Mouse (Mus musculus): ENCODE data around the gene Trpc6. TPM values are rescaled to one million over a fixed set of nuclear protein-coding genes. Genes with fewer than 3 reads are reported as not detected.

The Trpc6 gene
- polyA plus RNA-seq, 1 experiment from 2014 or later = 1.7 TPM

DNA sequence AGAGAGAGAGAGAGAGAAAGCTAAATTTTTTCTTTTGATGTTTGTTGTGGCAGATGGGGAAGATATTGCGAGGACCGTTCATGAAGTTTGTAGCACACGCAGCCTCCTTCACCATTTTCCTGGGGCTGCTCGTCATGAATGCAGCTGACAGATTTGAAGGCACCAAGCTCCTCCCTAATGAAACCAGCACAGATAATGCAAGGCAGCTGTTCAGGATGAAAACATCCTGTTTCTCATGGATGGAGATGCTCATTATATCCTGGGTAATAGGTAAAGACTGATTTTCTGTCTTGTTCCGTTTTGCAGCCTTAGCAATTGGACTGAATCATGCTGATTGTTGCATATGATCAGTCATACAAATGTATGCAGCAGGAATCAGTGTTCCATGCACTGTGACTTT is 99.5 kb downstream of the Trpc6 start:
- H3K4me2 ChIP-seq (replicated peaks; ENCODE audit: low read depth, low read length) = no peak overlapping the region
- H3K36me3 ChIP-seq (ENCODE audit: control insufficient read depth, insufficient read depth, low read length) = no peaks in the 10 kb centered on the region
- H3K27ac ChIP-seq (ENCODE audit: low read depth, low read length) = no peak overlapping the region
- no peaks in the 10 kb centered on the region for H3K9me3 ChIP-seq (ENCODE audit: control insufficient read depth, low read length)
- H3K4me3 ChIP-seq (ENCODE audit: low read depth, low read length) = no peak overlapping the region
- H3K4me1 ChIP-seq (replicated peaks; ENCODE audit: control insufficient read depth, insufficient read depth, low read length) = no peaks in the 10 kb centered on the region
- H3K27me3 ChIP-seq (ENCODE audit: control insufficient read depth, insufficient read depth, low read length) = no peaks in the 10 kb centered on the region
- no peak overlapping the region for H3K9ac ChIP-seq (ENCODE audit: low read depth, low read length)
- 80% methylated on average over 5 of the region's 5 CpGs for WGBS
- ATAC-seq (ENCODE audit: low FRiP score) (no peak), DNase-seq (ENCODE audit: low spot score) (no peak)

- Histone ChIP-seq H3K4me1 (replicated peaks; ENCODE audit: control insufficient read depth, insufficient read depth, low read length) (no peaks in the 10 kb centered on the region), H3K27me3 (ENCODE audit: control insufficient read depth, insufficient read depth, low read length) (no peaks in the 10 kb centered on the region), H3K4me2 (replicated peaks; ENCODE audit: low read depth, low read length) (no peak overlapping the region), H3K27ac (ENCODE audit: low read depth, low read length) (no peak overlapping the region), H3K9me3 (ENCODE audit: control insufficient read depth, low read length) (no peaks in the 10 kb centered on the region), H3K9ac (ENCODE audit: low read depth, low read length) (no peak overlapping the region), H3K4me3 (ENCODE audit: low read depth, low read length) (no peak overlapping the region), H3K36me3 (ENCODE audit: control insufficient read depth, insufficient read depth, low read length) (no peaks in the 10 kb centered on the region)
- DNase-seq (ENCODE audit: low spot score) (no peak), ATAC-seq (ENCODE audit: low FRiP score) (no peak)
These were observed 111.4 kb downstream of the Trpc6 start for GRCm38 (mm10) chr9:8655347-8655746.

GRCm38 (mm10) chr9:8672944-8673343 is 129.0 kb downstream of the Trpc6 start:
- Histone ChIP-seq H3K4me2 (replicated peaks; ENCODE audit: low read depth, low read length) (no peak overlapping the region), H3K27me3 (ENCODE audit: control insufficient read depth, insufficient read depth, low read length) (no peaks in the 10 kb centered on the region), H3K9ac (ENCODE audit: low read depth, low read length) (no peak overlapping the region), H3K9me3 (ENCODE audit: control insufficient read depth, low read length) (no peaks in the 10 kb centered on the region), H3K36me3 (ENCODE audit: control insufficient read depth, insufficient read depth, low read length) (no peaks in the 10 kb centered on the region), H3K27ac (ENCODE audit: low read depth, low read length) (no peak overlapping the region), H3K4me3 (ENCODE audit: low read depth, low read length) (no peak overlapping the region), H3K4me1 (replicated peaks; ENCODE audit: control insufficient read depth, insufficient read depth, low read length) (no peaks in the 10 kb centered on the region)
- ATAC-seq (ENCODE audit: low FRiP score) (no peak), DNase-seq (ENCODE audit: low spot score) (no peak)
- 96% methylated on average over 1 of the region's 1 CpGs for WGBS

DNA sequence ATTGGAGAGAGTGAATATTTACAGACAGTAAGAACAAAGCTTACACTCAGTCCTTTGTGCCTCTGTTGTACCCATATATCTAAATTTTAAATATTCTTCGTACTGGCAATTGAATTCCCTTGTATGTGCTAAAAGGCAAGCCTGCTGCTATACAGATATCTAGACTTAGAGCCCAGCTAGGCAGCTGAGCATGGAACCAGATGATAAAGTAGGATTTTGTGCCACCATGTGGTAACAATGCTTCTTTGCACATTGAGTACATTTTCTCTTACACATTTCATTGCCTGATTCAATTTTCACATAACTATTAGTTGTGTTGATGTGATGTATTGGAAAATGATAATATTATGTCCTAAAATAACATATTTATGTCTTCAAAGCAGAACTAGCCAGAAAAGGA is 132.7 kb downstream of the Trpc6 start:
- ATAC-seq (ENCODE audit: low FRiP score) (no peak), DNase-seq (ENCODE audit: low spot score) (no peak)
- Histone ChIP-seq H3K9me3 (ENCODE audit: control insufficient read depth, low read length) (no peaks in the 10 kb centered on the region), H3K4me1 (replicated peaks; ENCODE audit: control insufficient read depth, insufficient read depth, low read length) (no peaks in the 10 kb centered on the region), H3K4me2 (replicated peaks; ENCODE audit: low read depth, low read length) (no peak overlapping the region), H3K9ac (ENCODE audit: low read depth, low read length) (no peak overlapping the region), H3K36me3 (ENCODE audit: control insufficient read depth, insufficient read depth, low read length) (no peaks in the 10 kb centered on the region), H3K27me3 (ENCODE audit: control insufficient read depth, insufficient read depth, low read length) (no peaks in the 10 kb centered on the region), H3K27ac (ENCODE audit: low read depth, low read length) (no peak overlapping the region), H3K4me3 (ENCODE audit: low read depth, low read length) (no peak overlapping the region)
- 74% methylated on average over 1 of the region's 1 CpGs for WGBS

GRCm38 (mm10) chr9:8693177-8693576 is 149.2 kb downstream of the Trpc6 start:
- 84% methylated on average over 2 of the region's 2 CpGs for WGBS
- Histone ChIP-seq H3K4me3 (ENCODE audit: low read depth, low read length) (no peak overlapping the region), H3K9me3 (ENCODE audit: control insufficient read depth, low read length) (no peaks in the 10 kb centered on the region), H3K4me1 (replicated peaks; ENCODE audit: control insufficient read depth, insufficient read depth, low read length) (no peaks in the 10 kb centered on the region), H3K9ac (ENCODE audit: low read depth, low read length) (no peak overlapping the region), H3K27ac (ENCODE audit: low read depth, low read length) (no peak overlapping the region), H3K4me2 (replicated peaks; ENCODE audit: low read depth, low read length) (no peak overlapping the region), H3K27me3 (ENCODE audit: control insufficient read depth, insufficient read depth, low read length) (no peaks in the 10 kb centered on the region), H3K36me3 (ENCODE audit: control insufficient read depth, insufficient read depth, low read length) (no peaks in the 10 kb centered on the region)
- ATAC-seq (ENCODE audit: low FRiP score) = no peak
- DNase-seq (ENCODE audit: low spot score) = no peak

- peak; percentile 86 for DNase-seq (ENCODE audit: low spot score)
- Histone ChIP-seq H3K9ac (ENCODE audit: low read depth, low read length) (no peak overlapping the region), H3K4me2 (replicated peaks; ENCODE audit: low read depth, low read length) (no peak overlapping the region), H3K9me3 (ENCODE audit: control insufficient read depth, low read length) (no peaks in the 10 kb centered on the region), H3K4me1 (replicated peaks; ENCODE audit: control insufficient read depth, insufficient read depth, low read length) (no peaks in the 10 kb centered on the region), H3K27ac (ENCODE audit: low read depth, low read length) (no peak overlapping the region), H3K4me3 (ENCODE audit: low read depth, low read length) (no peak overlapping the region), H3K36me3 (ENCODE audit: control insufficient read depth, insufficient read depth, low read length) (no peaks in the 10 kb centered on the region), H3K27me3 (ENCODE audit: control insufficient read depth, insufficient read depth, low read length) (no peaks in the 10 kb centered on the region)
- peak; percentile 84 for ATAC-seq (ENCODE audit: low FRiP score)
- WGBS = 33% methylated on average over 5 of the region's 5 CpGs
These were observed 156.7 kb downstream of the Trpc6 start for GRCm38 (mm10) chr9:8700669-8701068.

GRCm38 (mm10) chr9:8703516-8703915 is 159.6 kb downstream of the Trpc6 start:
- Histone ChIP-seq H3K9ac (ENCODE audit: low read depth, low read length) (no peak overlapping the region), H3K36me3 (ENCODE audit: control insufficient read depth, insufficient read depth, low read length) (no peaks in the 10 kb centered on the region), H3K4me2 (replicated peaks; ENCODE audit: low read depth, low read length) (no peak overlapping the region), H3K27me3 (ENCODE audit: control insufficient read depth, insufficient read depth, low read length) (no peaks in the 10 kb centered on the region), H3K4me3 (ENCODE audit: low read depth, low read length) (no peak overlapping the region), H3K27ac (ENCODE audit: low read depth, low read length) (no peak overlapping the region), H3K4me1 (replicated peaks; ENCODE audit: control insufficient read depth, insufficient read depth, low read length) (no peaks in the 10 kb centered on the region), H3K9me3 (ENCODE audit: control insufficient read depth, low read length) (no peaks in the 10 kb centered on the region)
- WGBS = 76% methylated on average over 1 of the region's 1 CpGs
- ATAC-seq (ENCODE audit: low FRiP score) (no peak), DNase-seq (ENCODE audit: low spot score) (no peak)

GRCm38 (mm10) chr9:8703956-8704355 is 160.0 kb downstream of the Trpc6 start:
- H3K4me1 ChIP-seq (replicated peaks; ENCODE audit: control insufficient read depth, insufficient read depth, low read length) = no peaks in the 10 kb centered on the region
- no peaks in the 10 kb centered on the region for H3K27me3 ChIP-seq (ENCODE audit: control insufficient read depth, insufficient read depth, low read length)
- no peak overlapping the region for H3K4me3 ChIP-seq (ENCODE audit: low read depth, low read length)
- no peaks in the 10 kb centered on the region for H3K36me3 ChIP-seq (ENCODE audit: control insufficient read depth, insufficient read depth, low read length)
- 61% methylated on average over 5 of the region's 5 CpGs for WGBS
- ATAC-seq (ENCODE audit: low FRiP score) (no peak), DNase-seq (ENCODE audit: low spot score) (no peak)
- H3K9ac ChIP-seq (ENCODE audit: low read depth, low read length) = no peak overlapping the region
- no peak overlapping the region for H3K27ac ChIP-seq (ENCODE audit: low read depth, low read length)
- H3K9me3 ChIP-seq (ENCODE audit: control insufficient read depth, low read length) = no peaks in the 10 kb centered on the region
- H3K4me2 ChIP-seq (replicated peaks; ENCODE audit: low read depth, low read length) = no peak overlapping the region

- Histone ChIP-seq H3K4me3 (ENCODE audit: low read depth, low read length) (no peak overlapping the region), H3K27ac (ENCODE audit: low read depth, low read length) (no peak overlapping the region), H3K9ac (ENCODE audit: low read depth, low read length) (no peak overlapping the region), H3K4me2 (replicated peaks; ENCODE audit: low read depth, low read length) (no peak overlapping the region), H3K27me3 (ENCODE audit: control insufficient read depth, insufficient read depth, low read length) (no peaks in the 10 kb centered on the region), H3K36me3 (ENCODE audit: control insufficient read depth, insufficient read depth, low read length) (no peaks in the 10 kb centered on the region), H3K9me3 (ENCODE audit: control insufficient read depth, low read length) (no peaks in the 10 kb centered on the region), H3K4me1 (replicated peaks; ENCODE audit: control insufficient read depth, insufficient read depth, low read length) (no peaks in the 10 kb centered on the region)
- 82% methylated on average over 3 of the region's 3 CpGs for WGBS
- DNase-seq (ENCODE audit: low spot score) = no peak
- ATAC-seq (ENCODE audit: low FRiP score) = no peak
These were observed 166.3 kb downstream of the Trpc6 start for GRCm38 (mm10) chr9:8710052-8710739.

Measured in hindbrain, embryonic 11.5 days (tissue).